Comparison of ENCODE assay signal across 7 mouse cellular contexts in the genomic region with DNA sequence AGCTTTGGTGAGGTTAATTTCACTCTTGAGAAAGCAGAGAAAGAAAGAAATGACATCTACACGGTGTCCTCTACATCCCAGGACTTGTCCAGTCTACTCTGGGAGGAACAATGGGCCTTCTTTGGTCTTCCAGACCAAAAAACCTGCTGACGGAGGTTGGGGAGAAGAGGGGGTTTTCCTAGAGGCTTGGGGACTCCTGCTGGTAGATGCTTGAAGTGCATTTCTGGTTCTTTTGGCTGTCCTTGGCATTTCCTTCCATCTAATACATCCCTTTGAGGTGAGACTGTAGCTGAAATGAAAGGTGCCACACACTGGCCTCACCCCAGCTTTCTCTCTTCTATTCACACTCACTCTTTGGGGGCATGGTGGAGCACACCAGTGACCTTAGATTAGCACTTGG. TPM values are rescaled to one million over a fixed set of nuclear protein-coding genes. Genes with fewer than 3 reads are reported as not detected.
DNase-seq lines count a peak whose midpoint lies in the region; ATAC-seq and TF ChIP-seq lines count a peak whose summit lies in the region.

No protein-coding gene starts in this region.

- no peaks in the 10 kb centered on the region for H3K9me3 ChIP-seq in kidney, embryonic 15.5 days (replicated peaks)
- H3K9me3 ChIP-seq in lung, embryonic 14.5 days (ENCODE audit: low read depth, low read length) = no peaks in the 10 kb centered on the region
- peaks cover 7% of the 10 kb centered on the region; the same call in 1 of the 2 replicates for H3K9me3 ChIP-seq in intestine, embryonic 16.5 days (ENCODE audit: control insufficient read depth, low read length)

- H3K27me3 ChIP-seq in kidney, embryonic 15.5 days = no peaks in the 10 kb centered on the region
- H3K27me3 ChIP-seq in lung, embryonic 14.5 days (ENCODE audit: insufficient read depth, low read length) = no peaks in the 10 kb centered on the region
- H3K27me3 ChIP-seq in intestine, embryonic 16.5 days (replicated peaks; ENCODE audit: control insufficient read depth, insufficient read depth, low read length) = no peaks in the 10 kb centered on the region

- no peak overlapping the region for H3K4me2 ChIP-seq in kidney, embryonic 15.5 days
- H3K4me2 ChIP-seq in lung, embryonic 14.5 days = no peak overlapping the region
- no peak overlapping the region for H3K4me2 ChIP-seq in intestine, embryonic 16.5 days (ENCODE audit: low read depth, low read length)

- no peak overlapping the region for H3K27ac ChIP-seq in kidney, embryonic 15.5 days
- no peak overlapping the region for H3K27ac ChIP-seq in lung, embryonic 14.5 days (ENCODE audit: low read depth)
- no peak overlapping the region for H3K27ac ChIP-seq in intestine, embryonic 16.5 days (ENCODE audit: low read length)

- peak; percentile 6 for DNase-seq in kidney, adult 11 months
- DNase-seq in urinary bladder, adult 18-20 months (ENCODE audit: low spot score in 2 of 2) = peak; percentile 15 to 44
- no peak for DNase-seq in urinary bladder, postnatal 10 days (ENCODE audit: low spot score)
- peak; percentile 69 to 70 for DNase-seq in cerebellum, postnatal 10 days
- DNase-seq in lung, embryonic 14.5 days = peak; percentile 66

- no peak for ATAC-seq in kidney, embryonic 15.5 days (replicated peaks; ENCODE audit: low FRiP score)
- no peak for ATAC-seq in lung, embryonic 14.5 days (ENCODE audit: insufficient read depth)
- ATAC-seq in intestine, embryonic 16.5 days = no peak

- TF ChIP-seq CTCF in lung, embryonic 14.5 days (IDR thresholded peaks at IDR 0.05; ENCODE audit: low read depth) = peak; percentile 62

- 52% methylated on average over 2 of the region's 2 CpGs for WGBS in kidney, embryonic 15.5 days
- 31% methylated on average over 2 of the region's 2 CpGs for WGBS in lung, embryonic 14.5 days
- 41% methylated on average over 2 of the region's 2 CpGs for WGBS in intestine, embryonic 16.5 days

- no peaks in the 10 kb centered on the region for H3K4me1 ChIP-seq in kidney, embryonic 15.5 days
- no peaks in the 10 kb centered on the region for H3K4me1 ChIP-seq in lung, embryonic 14.5 days (ENCODE audit: insufficient read depth)
- H3K4me1 ChIP-seq in intestine, embryonic 16.5 days (ENCODE audit: control insufficient read depth, insufficient read depth, low read length) = no peaks in the 10 kb centered on the region

- no peak overlapping the region for H3K9ac ChIP-seq in kidney, embryonic 15.5 days
- H3K9ac ChIP-seq in lung, embryonic 14.5 days = no peak overlapping the region
- H3K9ac ChIP-seq in intestine, embryonic 16.5 days (ENCODE audit: low read depth, low read length) = no peak overlapping the region

- no peaks in the 10 kb centered on the region for H3K36me3 ChIP-seq in kidney, embryonic 15.5 days
- no peaks in the 10 kb centered on the region for H3K36me3 ChIP-seq in lung, embryonic 14.5 days (ENCODE audit: insufficient read depth)
- no peaks in the 10 kb centered on the region for H3K36me3 ChIP-seq in intestine, embryonic 16.5 days (ENCODE audit: control insufficient read depth, insufficient read depth, low read length)

- H3K4me3 ChIP-seq in kidney, embryonic 15.5 days (replicated peaks) = no peak overlapping the region
- no peak overlapping the region for H3K4me3 ChIP-seq in lung, embryonic 14.5 days (ENCODE audit: low read depth, low read length)
- no peak overlapping the region for H3K4me3 ChIP-seq in intestine, embryonic 16.5 days (ENCODE audit: low read length)

RNA-seq across cellular contexts. Expression of a gene that starts 57.1 kb away (rescaled TPM):
- 959 and 1,016 TPM in 2 replicates for polyA plus RNA-seq in kidney, embryonic 15.5 days (2015; fragmentation: Nextera tagmentation; extraction: Ambion mirVana)
- polyA plus RNA-seq in lung, embryonic 14.5 days (2014; fragmentation: Nextera tagmentation; extraction: Ambion mirVana) = 1,236 and 1,354 TPM in 2 replicates
- polyA plus RNA-seq in intestine, embryonic 16.5 days (2015; fragmentation: Nextera tagmentation; extraction: Ambion mirVana) = 685 and 745 TPM in 2 replicates

RNA-seq across cellular contexts. Expression of a gene that starts 57.2 kb away (rescaled TPM):
- 19.0 and 20.4 TPM in 2 replicates for polyA plus RNA-seq in kidney, embryonic 15.5 days (2015; fragmentation: Nextera tagmentation; extraction: Ambion mirVana)
- 17.3 and 19.5 TPM in 2 replicates for polyA plus RNA-seq in lung, embryonic 14.5 days (2014; fragmentation: Nextera tagmentation; extraction: Ambion mirVana)
- 14.2 and 15.3 TPM in 2 replicates for polyA plus RNA-seq in intestine, embryonic 16.5 days (2015; fragmentation: Nextera tagmentation; extraction: Ambion mirVana)
